Mouse (Mus musculus): ENCODE results near the gene Nfxl1. TPM values are rescaled to one million over a fixed set of nuclear protein-coding genes. Genes with fewer than 3 reads are reported as not detected.

The Nfxl1 gene
- total RNA-seq, 2 experiments from 2014 or later = 4.7 to 5.2 TPM

GRCm38 (mm10) chr5:72480456-72480855 is 79.0 kb downstream of the Nfxl1 start:
- H3K4me3 ChIP-seq = no peak overlapping the region
- no peak for DNase-seq
- no peak for TF ChIP-seq CTCF (IDR thresholded peaks at IDR 0.05)
- no peak overlapping the region for H3K27ac ChIP-seq
- intact Hi-C loops (cut with DNase I) = no loop called here

GRCm38 (mm10) chr5:72472317-72473009 is 87.0 kb downstream of the Nfxl1 start:
- no peak for DNase-seq
- intact Hi-C loops (cut with DNase I) = no loop called here
- TF ChIP-seq CTCF (IDR thresholded peaks at IDR 0.05) = no peak
- Histone ChIP-seq H3K27ac (no peak overlapping the region), H3K4me3 (no peak overlapping the region)

- no peak overlapping the region for H3K27ac ChIP-seq
- DNase-seq = no peak
- no peak overlapping the region for H3K4me3 ChIP-seq
- TF ChIP-seq CTCF (IDR thresholded peaks at IDR 0.05) = no peak
- intact Hi-C loops (cut with DNase I) = no loop called here
These were observed 87.7 kb downstream of the Nfxl1 start for GRCm38 (mm10) chr5:72471746-72472145.

GRCm38 (mm10) chr5:72464932-72465331 is 94.6 kb downstream of the Nfxl1 start:
- no peak for DNase-seq
- Histone ChIP-seq H3K4me3 (no peak overlapping the region), H3K27ac (no peak overlapping the region)
- no peak for TF ChIP-seq CTCF (IDR thresholded peaks at IDR 0.05)
- intact Hi-C loops (cut with DNase I) = no loop called here

Other genes starting within 250 kb of the Nfxl1 start
- under 1 TPM; 0.08 to 0.10 TPM for gene Corin, start 55.2 kb downstream of the Nfxl1 start, total RNA-seq (2021)
- gene Zar1, start 21.6 kb upstream of the Nfxl1 start, total RNA-seq (2021) = not detected
- gene Gm5868, start 27.9 kb upstream of the Nfxl1 start, total RNA-seq (2021) = not detected
- gene Cnga1, start 84.6 kb upstream of the Nfxl1 start, total RNA-seq (2021) = not detected
- not detected for gene Nipal1, start 88.1 kb upstream of the Nfxl1 start, total RNA-seq (2021)
- gene Txk, start 193.1 kb upstream of the Nfxl1 start, total RNA-seq (2021) = under 1 TPM in 1 of 2 experiments, not detected in 1; 0.06 TPM